Mouse (Mus musculus) limb, embryonic 15.5 days (tissue): ENCODE results near the gene Zfp142. TPM values are rescaled to one million over a fixed set of nuclear protein-coding genes. Genes with fewer than 3 reads are reported as not detected.
A peak's percentile ranks its signal among the peaks of the same experiment; 100 is the strongest.

Source experiments
- ATAC-seq: fragments of 200-750 bp; cut with Nextera tagmentation; 2 replicates; pipeline ENCODE4 v1.8.0; 2017; ENCODE audit warnings: low read depth, moderate TSS enrichment; ENCODE audit not compliant: insufficient number of reproducible peaks, low FRiP score, low TSS enrichment
- H3K27ac ChIP-seq: fragments of 300-500 bp; sonication (generic); 2 replicates; pipeline ENCODE4 v1.5.1; 2015; ENCODE audit warnings: moderate library complexity, mild to moderate bottlenecking, inconsistent platforms
- H3K27me3 ChIP-seq: fragments of 300-500 bp; sonication (generic); 2 replicates; pipeline ENCODE4 v1.6.1; 2015; ENCODE audit warnings: inconsistent platforms
- H3K36me3 ChIP-seq: fragments of 300-500 bp; sonication (generic); 2 replicates; pipeline ENCODE4 v1.6.1; 2015; ENCODE audit warnings: inconsistent platforms
- H3K4me1 ChIP-seq: fragments of 300-500 bp; sonication (generic); 2 replicates; pipeline ENCODE4 v1.6.1; 2015; ENCODE audit warnings: inconsistent platforms
- H3K4me2 ChIP-seq: fragments of 300-500 bp; sonication (generic); 2 replicates; pipeline ENCODE4 v1.6.1; 2015; ENCODE audit warnings: mild to moderate bottlenecking, inconsistent platforms
- H3K4me3 ChIP-seq: fragments of 300-500 bp; sonication (generic); 2 replicates; pipeline ENCODE4 v1.5.1; 2015; ENCODE audit warnings: mild to moderate bottlenecking, inconsistent platforms
- H3K9ac ChIP-seq: fragments of 300-500 bp; sonication (generic); 2 replicates; pipeline ENCODE4 v1.6.1; 2015; ENCODE audit warnings: inconsistent platforms
- H3K9me3 ChIP-seq: fragments of 300-500 bp; sonication (generic); 2 replicates; pipeline ENCODE4 v1.6.1; 2016; ENCODE audit warnings: inconsistent platforms
- WGBS: fragments of 180-500 bp; shearing (Covaris S2); methylation state at CpG from one replicate; pipeline ENCODE4 v1.1.7; 2015; 5-methylcytosine and 5-hydroxymethylcytosine counted together
- microRNA-seq: library from miRNA; unstranded; fragments of <30 nt; microRNA quantifications from one replicate; pipeline ENCODE4, GENCODE M21; 2016
- polyA plus RNA-seq: library from polyadenylated mRNA; unstranded; fragments of >200 nt; fragmentation: Nextera tagmentation; extraction: Ambion mirVana; gene quantifications from 2 replicates; pipeline ENCODE4 v1.2.1, GENCODE M21; 2015

Zfp142 gene
- polyA plus RNA-seq, 1 experiment from 2014 or later = 7.3 TPM

DNA sequence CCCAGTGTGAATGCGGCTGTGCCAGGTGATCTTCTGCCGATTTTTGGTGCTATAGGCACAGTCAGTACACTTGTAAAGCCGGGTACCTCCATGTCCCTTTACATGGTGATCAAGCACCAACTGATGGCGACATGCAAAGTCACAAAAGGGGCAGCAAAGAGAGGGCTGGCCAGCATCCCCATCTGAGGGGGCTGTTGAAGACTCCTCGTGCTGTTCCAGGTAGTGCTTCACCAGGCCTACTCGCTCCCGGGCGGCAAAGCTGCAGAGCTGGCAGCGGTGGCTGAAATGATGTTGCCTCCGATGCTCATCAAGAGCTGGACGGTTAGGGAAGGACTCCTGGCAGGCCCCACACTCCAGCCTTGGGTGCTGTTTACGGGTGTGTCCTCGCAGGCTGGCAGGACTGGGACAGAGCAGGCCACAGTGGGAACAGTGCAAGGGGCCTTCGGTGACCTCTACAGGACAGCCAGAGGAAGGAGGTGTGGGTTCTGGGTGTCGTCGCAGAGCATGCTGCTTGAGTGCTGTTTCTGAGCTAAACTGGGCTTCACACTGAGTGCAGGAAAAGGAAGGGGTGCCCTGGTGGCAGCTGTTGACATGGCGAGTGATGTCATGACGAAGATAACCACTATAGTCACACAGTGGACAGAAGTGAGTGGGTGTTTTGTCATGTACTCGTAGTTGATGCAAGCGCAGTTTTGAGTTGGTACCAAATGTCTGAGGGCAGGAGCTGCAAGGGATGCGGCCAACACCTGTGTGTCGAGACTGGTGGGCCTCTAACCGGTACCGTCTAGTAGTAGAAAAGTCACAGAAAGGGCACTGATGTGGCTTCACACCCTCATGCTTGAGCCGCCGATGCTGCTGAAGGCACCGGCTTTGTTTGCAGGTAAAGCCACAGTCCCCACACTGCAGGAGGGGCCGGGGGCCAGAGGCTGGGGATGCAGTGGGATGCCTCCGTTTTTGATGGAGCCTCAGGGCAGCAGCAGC is 18.0 kb downstream of the Zfp142 start:
- Histone ChIP-seq H3K27me3 (no peaks in the 10 kb centered on the region), H3K27ac (no peak overlapping the region), H3K9ac (no peak overlapping the region), H3K36me3 (peaks cover 91% of the 10 kb centered on the region), H3K4me2 (no peak overlapping the region), H3K9me3 (no peaks in the 10 kb centered on the region), H3K4me3 (no peak overlapping the region), H3K4me1 (no peaks in the 10 kb centered on the region)
- 92% methylated on average over 29 of the region's 29 CpGs for WGBS
- no peak for ATAC-seq

DNA sequence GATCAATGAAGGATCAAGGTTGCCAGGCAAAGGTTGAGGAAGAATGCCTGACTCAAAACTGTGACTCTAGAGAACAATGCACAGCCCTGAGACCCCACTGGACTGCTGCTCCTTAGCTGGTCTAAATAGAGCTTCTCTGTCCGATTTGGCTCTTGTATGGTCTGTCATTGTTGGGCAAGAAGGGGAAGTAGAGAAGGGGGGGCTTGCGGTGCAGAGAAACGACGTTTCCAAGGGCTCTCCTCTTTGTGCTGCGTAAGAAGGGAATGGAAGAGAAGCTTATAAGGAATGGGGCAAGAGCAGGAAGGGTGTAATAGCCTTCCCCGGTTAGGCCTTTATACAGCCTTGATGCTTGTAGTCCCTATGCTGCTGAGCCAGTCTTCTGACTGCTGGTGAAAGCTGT is 22.2 kb downstream of the Zfp142 start:
- no peak overlapping the region for H3K4me3 ChIP-seq
- WGBS = 95% methylated on average over 6 of the region's 6 CpGs
- H3K4me1 ChIP-seq = no peaks in the 10 kb centered on the region
- H3K27ac ChIP-seq = no peak overlapping the region
- no peak overlapping the region for H3K9ac ChIP-seq
- H3K9me3 ChIP-seq = no peaks in the 10 kb centered on the region
- H3K36me3 ChIP-seq = peaks cover 69% of the 10 kb centered on the region
- no peak for ATAC-seq
- H3K27me3 ChIP-seq = no peaks in the 10 kb centered on the region
- H3K4me2 ChIP-seq = no peak overlapping the region

DNA sequence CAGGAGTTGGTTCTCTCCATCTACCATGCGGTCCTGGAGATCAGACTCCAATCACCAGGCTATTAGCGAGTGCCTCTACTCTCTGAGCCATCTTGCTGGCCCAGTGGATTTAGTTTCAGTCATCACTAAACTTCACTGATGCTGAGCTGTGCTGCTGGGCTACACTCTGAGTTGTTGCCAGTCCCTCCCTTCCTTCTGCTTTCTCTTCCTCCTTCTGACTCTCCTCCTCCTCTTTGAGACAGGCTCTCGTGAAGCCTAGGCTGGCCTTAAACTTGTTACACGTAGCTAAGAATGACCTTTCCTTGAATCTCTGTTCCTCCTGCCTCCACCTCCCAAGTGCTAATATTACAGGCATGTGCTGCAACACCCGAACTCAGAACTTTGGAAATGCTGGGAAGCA is 29.0 kb downstream of the Zfp142 start:
- no peaks in the 10 kb centered on the region for H3K9me3 ChIP-seq
- H3K4me1 ChIP-seq = no peaks in the 10 kb centered on the region
- no peak for ATAC-seq
- no peak overlapping the region for H3K4me3 ChIP-seq
- H3K27ac ChIP-seq = no peak overlapping the region
- H3K27me3 ChIP-seq = no peaks in the 10 kb centered on the region
- H3K36me3 ChIP-seq = peaks cover 7% of the 10 kb centered on the region
- H3K9ac ChIP-seq = no peak overlapping the region
- WGBS = 85% methylated on average over 5 of the region's 5 CpGs
- H3K4me2 ChIP-seq = no peak overlapping the region

DNA sequence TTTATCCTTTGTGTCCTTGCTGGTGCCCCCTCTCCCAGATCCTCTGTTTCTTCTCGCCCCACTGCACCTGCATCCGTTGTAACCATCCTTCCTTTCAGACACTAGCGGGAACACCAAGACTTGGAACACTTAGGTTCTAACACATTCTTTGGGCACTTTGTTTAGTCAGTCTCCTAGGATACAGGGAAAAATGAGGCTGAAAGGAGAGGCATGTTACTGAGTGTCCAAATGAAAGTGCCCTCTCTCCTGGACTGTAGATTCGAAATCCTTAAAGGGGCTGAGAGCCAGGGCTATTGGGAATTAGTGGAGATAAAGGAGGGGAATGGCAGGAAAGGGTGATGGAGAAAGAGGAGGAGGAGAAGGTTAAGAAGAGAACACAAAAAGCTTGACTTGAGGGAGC is 43.9 kb downstream of the Zfp142 start, which contains the start of gene Usp37:
TSS of gene Usp37 (minus strand) at position 101 of the 400 bp plus-strand sequence.
- Histone ChIP-seq H3K27me3 (no peaks in the 10 kb centered on the region), H3K4me2 (no peak within 1 kb of the TSS), H3K27ac (no peak within 1 kb of the TSS), H3K4me1 (peaks cover 5% of the 10 kb centered on the region; the same call in 1 of the 2 replicates), H3K4me3 (no peak within 1 kb of the TSS), H3K9ac (no peak within 1 kb of the TSS), H3K9me3 (no peaks in the 10 kb centered on the region), H3K36me3 (no peaks in the 10 kb centered on the region)
- 79% methylated on average over 4 of the region's 4 CpGs for WGBS
- no peak for ATAC-seq

DNA sequence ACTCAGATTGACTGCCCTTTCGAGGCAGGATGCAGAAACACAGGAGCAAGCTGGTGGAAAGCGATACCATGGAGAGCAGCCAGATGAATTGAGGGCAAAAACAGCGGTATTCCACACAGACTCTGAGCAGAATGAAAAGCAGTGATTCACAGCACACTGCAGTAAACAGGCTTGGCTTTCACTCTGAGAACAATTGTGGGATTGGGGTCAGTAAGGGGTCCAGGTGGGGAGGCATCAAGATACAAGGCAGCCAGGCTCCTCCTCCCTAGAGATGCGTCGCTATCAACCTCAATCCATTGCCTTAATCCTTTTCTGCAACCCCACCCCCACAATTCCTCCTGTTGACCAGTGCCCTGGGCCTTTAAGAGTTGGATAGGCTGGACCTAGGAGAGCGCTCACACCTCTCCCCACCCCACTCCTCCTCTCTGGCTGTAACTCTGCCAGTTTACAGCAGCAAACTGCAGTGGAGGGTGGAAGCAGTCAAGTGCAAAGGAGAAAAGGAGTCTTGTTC is 45.5 kb downstream of the Zfp142 start, which contains the start of gene Plcd4:
TSS of gene Plcd4 (plus strand) at position 438 of the 511 bp plus-strand sequence.
- H3K9me3 ChIP-seq = no peaks in the 10 kb centered on the region
- H3K4me1 ChIP-seq = peaks cover 5% of the 10 kb centered on the region; the same call in 1 of the 2 replicates
- H3K4me2 ChIP-seq = 0 out of 2 replicates have a peak within 1 kb of the TSS, but pooled peaks have one; percentile 24
- no peak within 1 kb of the TSS for H3K27ac ChIP-seq
- H3K4me3 ChIP-seq = no peak within 1 kb of the TSS
- H3K27me3 ChIP-seq = no peaks in the 10 kb centered on the region
- no peak within 1 kb of the TSS for H3K9ac ChIP-seq
- 9% methylated on average over 6 of the region's 6 CpGs for WGBS
- no peaks in the 10 kb centered on the region for H3K36me3 ChIP-seq
- peak; percentile 19; the same call in 1 of the 2 replicates for ATAC-seq

DNA sequence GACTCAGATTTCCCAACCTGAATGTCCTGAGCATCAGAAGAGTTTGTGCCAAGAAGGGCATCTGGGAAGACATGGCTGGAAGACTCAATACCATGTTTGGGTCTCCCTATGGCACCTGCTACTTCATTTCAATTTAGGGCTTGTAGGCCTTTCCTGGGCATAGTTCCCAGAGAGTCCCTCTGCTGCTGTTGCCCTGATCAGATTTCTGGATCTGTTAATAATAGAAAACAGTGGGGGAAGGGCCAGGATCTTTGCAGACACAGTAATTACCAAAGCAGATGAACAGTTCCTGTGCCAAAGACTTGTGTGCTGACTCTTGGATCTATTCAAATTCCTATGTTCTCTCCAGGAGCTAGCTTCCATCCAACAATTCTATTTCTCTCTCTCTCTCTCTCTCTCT is 49.4 kb downstream of the Zfp142 start:
- no peaks in the 10 kb centered on the region for H3K27me3 ChIP-seq
- H3K9me3 ChIP-seq = no peaks in the 10 kb centered on the region
- H3K4me2 ChIP-seq = no peak overlapping the region
- H3K27ac ChIP-seq = no peak overlapping the region
- H3K36me3 ChIP-seq = no peaks in the 10 kb centered on the region
- ATAC-seq = peak; percentile 55; the same call in 1 of the 2 replicates
- peaks cover 5% of the 10 kb centered on the region; the same call in 1 of the 2 replicates for H3K4me1 ChIP-seq
- H3K4me3 ChIP-seq = no peak overlapping the region
- H3K9ac ChIP-seq = no peak overlapping the region

DNA sequence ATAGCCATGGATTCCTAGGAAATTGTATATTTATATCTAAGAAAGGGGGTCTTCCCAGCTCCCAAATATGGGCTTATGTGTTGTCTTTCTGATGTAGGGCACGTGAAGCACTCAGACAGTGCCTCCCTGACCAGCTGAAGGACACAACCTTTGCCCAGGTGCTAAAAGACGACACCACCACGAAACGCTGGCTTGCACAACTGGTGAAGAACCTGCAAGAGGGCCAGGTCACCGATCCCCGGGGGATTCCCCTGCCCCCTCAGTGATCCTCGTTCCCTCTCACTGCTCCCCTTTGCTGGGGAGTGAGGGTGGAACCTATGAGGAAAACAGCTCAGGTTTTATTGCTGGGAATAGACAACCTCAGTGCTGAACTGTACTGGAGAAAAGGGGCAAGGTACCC is 59.5 kb downstream of the Zfp142 start:
- H3K9me3 ChIP-seq = no peaks in the 10 kb centered on the region
- WGBS = 88% methylated on average over 7 of the region's 7 CpGs
- no peak for ATAC-seq
- H3K36me3 ChIP-seq = peaks cover 86% of the 10 kb centered on the region
- no peak overlapping the region for H3K4me3 ChIP-seq
- no peak overlapping the region for H3K27ac ChIP-seq
- no peaks in the 10 kb centered on the region for H3K4me1 ChIP-seq
- no peaks in the 10 kb centered on the region for H3K27me3 ChIP-seq
- no peak overlapping the region for H3K4me2 ChIP-seq
- H3K9ac ChIP-seq = no peak overlapping the region

DNA sequence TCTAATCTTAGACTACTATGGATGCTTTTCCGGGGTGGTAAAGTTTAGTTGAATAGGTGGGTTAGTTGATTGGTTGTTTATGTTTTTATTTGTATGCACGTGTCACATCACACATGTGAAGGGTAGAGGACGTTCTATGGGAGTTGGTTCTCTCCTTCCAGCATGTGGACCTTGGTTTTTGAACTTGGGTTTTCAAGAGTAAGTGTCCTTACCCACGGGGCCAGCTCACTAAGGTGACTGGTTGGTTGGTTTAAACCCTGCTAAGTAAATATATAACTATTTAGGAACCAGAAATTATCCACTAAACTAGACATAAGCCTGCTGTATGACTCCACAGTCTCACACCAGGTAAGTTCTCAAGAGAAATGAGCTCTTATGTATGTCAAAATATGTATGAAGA is 63.3 kb downstream of the Zfp142 start:
- 92% methylated on average over 4 of the region's 4 CpGs for WGBS
- Histone ChIP-seq H3K36me3 (peaks cover 82% of the 10 kb centered on the region), H3K9ac (no peak overlapping the region), H3K9me3 (no peaks in the 10 kb centered on the region), H3K4me2 (no peak overlapping the region), H3K4me1 (no peaks in the 10 kb centered on the region), H3K27me3 (no peaks in the 10 kb centered on the region), H3K27ac (no peak overlapping the region), H3K4me3 (no peak overlapping the region)
- ATAC-seq = no peak

DNA sequence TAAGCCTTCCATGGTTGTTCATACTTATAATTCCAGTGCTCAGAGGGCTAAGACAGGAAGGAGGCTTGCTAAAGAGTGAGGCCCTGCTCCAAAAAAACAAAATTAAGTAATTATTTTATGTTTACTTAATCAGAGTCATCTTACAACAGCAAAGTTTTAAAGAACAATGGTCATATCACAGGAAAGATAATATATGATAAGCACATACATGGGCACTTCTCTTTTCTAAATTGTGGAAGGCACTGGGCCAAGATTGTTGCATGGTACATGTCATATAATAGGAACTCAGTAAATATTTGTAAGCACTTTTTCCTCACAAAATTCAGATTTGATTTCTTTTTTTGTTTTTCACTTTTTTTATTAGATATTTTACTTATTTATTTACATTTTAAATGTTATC is 68.2 kb downstream of the Zfp142 start:
- Histone ChIP-seq H3K4me3 (no peak overlapping the region), H3K27ac (no peak overlapping the region), H3K9ac (no peak overlapping the region), H3K27me3 (no peaks in the 10 kb centered on the region), H3K4me1 (no peaks in the 10 kb centered on the region), H3K4me2 (no peak overlapping the region), H3K36me3 (peaks cover 61% of the 10 kb centered on the region), H3K9me3 (no peaks in the 10 kb centered on the region)
- no peak for ATAC-seq

Small RNAs within 50 kb of the gene (microRNA-seq; reads per million reads assigned to microRNA genes)
- not detected for gene Gm25035

Other genes with a start within 250 kb of the Zfp142 start
- gene Catip, start 226.1 kb downstream of the Zfp142 start, polyA plus RNA-seq = 1.6 and 2.0 TPM in 2 replicates
- gene Slc11a1, start 213.1 kb downstream of the Zfp142 start, polyA plus RNA-seq = 3.4 and 4.4 TPM in 2 replicates
- gene Ctdsp1, start 196.7 kb downstream of the Zfp142 start, polyA plus RNA-seq = 82.4 and 85.4 TPM in 2 replicates
- 0.15 and 0.20 TPM in 2 replicates for gene Vil1, start 178.9 kb downstream of the Zfp142 start, polyA plus RNA-seq
- 52.7 and 55.8 TPM in 2 replicates for gene Cnot9, start 82.2 kb downstream of the Zfp142 start, polyA plus RNA-seq
- gene Plcd4, start 45.4 kb downstream of the Zfp142 start, polyA plus RNA-seq = 0.92 and 1.6 TPM in 2 replicates
- gene Usp37, start 44.0 kb downstream of the Zfp142 start, polyA plus RNA-seq = 26.3 and 30.5 TPM in 2 replicates
- gene Bcs1l, start within 50 bp of the Zfp142 start, polyA plus RNA-seq = 14.0 and 16.4 TPM in 2 replicates
- 40.7 and 41.0 TPM in 2 replicates for gene Rnf25, start 13.2 kb upstream of the Zfp142 start, polyA plus RNA-seq
- 5.4 and 6.5 TPM in 2 replicates for gene Stk36, start 13.2 kb upstream of the Zfp142 start, polyA plus RNA-seq
- 10.3 and 12.3 TPM in 2 replicates for gene Ttll4, start 73.5 kb upstream of the Zfp142 start, polyA plus RNA-seq
- gene Cyp27a1, start 125.3 kb upstream of the Zfp142 start, polyA plus RNA-seq = 9.7 and 10.5 TPM in 2 replicates
- gene Prkag3, start 161.0 kb upstream of the Zfp142 start, polyA plus RNA-seq = 2.8 and 7.5 TPM in 2 replicates
- 49.5 and 53.6 TPM in 2 replicates for gene Wnt6, start 183.6 kb upstream of the Zfp142 start, polyA plus RNA-seq
- 9.0 and 9.1 TPM in 2 replicates for gene Wnt10a, start 203.3 kb upstream of the Zfp142 start, polyA plus RNA-seq